Mouse (Mus musculus) midbrain, embryonic 11.5 days (tissue): Measurements from ENCODE around the gene Nabp2. TPM values are rescaled to one million over a fixed set of nuclear protein-coding genes. Genes with fewer than 3 reads are reported as not detected.

Experiments
- ATAC-seq: fragments of 200-750 bp; cut with Nextera tagmentation; 2 replicates; pipeline ENCODE4 v1.8.0; 2017; ENCODE audit warnings: moderate TSS enrichment, moderate library complexity; ENCODE audit not compliant: low FRiP score
- DNase-seq: peaks from one replicate; pipeline ENCODE4 v3.0.0; 2015; ENCODE audit warnings: low spot score; ENCODE audit errors: missing footprints
- H3K27ac ChIP-seq: fragments of 300-500 bp; sonication (generic); 2 replicates; pipeline ENCODE4 v1.5.1; 2014; ENCODE audit warnings: low read depth, low read length
- H3K27me3 ChIP-seq: fragments of 300-500 bp; sonication (generic); 2 replicates; pipeline ENCODE4 v1.6.1; 2014; ENCODE audit warnings: mild to moderate bottlenecking, low read length, moderate library complexity, mixed read lengths; ENCODE audit not compliant: control insufficient read depth, insufficient read depth
- H3K36me3 ChIP-seq: fragments of 300-500 bp; sonication (generic); 2 replicates; pipeline ENCODE4 v1.6.1; 2014; ENCODE audit warnings: mild to moderate bottlenecking, low read length, moderate library complexity, mixed read lengths; ENCODE audit not compliant: control insufficient read depth, insufficient read depth
- H3K4me1 ChIP-seq: fragments of 300-500 bp; sonication (generic); 2 replicates; pipeline ENCODE4 v1.6.1; 2014; ENCODE audit warnings: low read length; ENCODE audit not compliant: control insufficient read depth, insufficient read depth
- H3K4me2 ChIP-seq: fragments of 300-500 bp; sonication (generic); 2 replicates; pipeline ENCODE4 v1.6.1; 2014; ENCODE audit warnings: mild to moderate bottlenecking, moderate library complexity
- H3K4me3 ChIP-seq: fragments of 300-500 bp; sonication (generic); 2 replicates; pipeline ENCODE4 v1.5.1; 2014; ENCODE audit warnings: low read depth, low read length
- H3K9ac ChIP-seq: fragments of 300-500 bp; sonication (generic); 2 replicates; pipeline ENCODE4 v1.6.1; 2014; ENCODE audit warnings: low read length
- H3K9me3 ChIP-seq: fragments of 300-500 bp; sonication (generic); 2 replicates; pipeline ENCODE4 v1.6.1; 2016; ENCODE audit warnings: low read length; ENCODE audit not compliant: control insufficient read depth
- WGBS: fragments of 180-500 bp; shearing (Covaris S2); extraction: QIAGEN DNeasy Blood & Tissue Kit; methylation state at CpG from one replicate; pipeline ENCODE4 v1.1.7; 2014; 5-methylcytosine and 5-hydroxymethylcytosine counted together
- polyA plus RNA-seq: library from polyadenylated mRNA; unstranded; fragments of >200 nt; fragmentation: Nextera tagmentation; extraction: Ambion mirVana; gene quantifications from 2 replicates; pipeline ENCODE4 v1.2.1, GENCODE M21; 2014

Nabp2 gene
- polyA plus RNA-seq, 1 experiment from 2014 or later: 154 TPM

DNA sequence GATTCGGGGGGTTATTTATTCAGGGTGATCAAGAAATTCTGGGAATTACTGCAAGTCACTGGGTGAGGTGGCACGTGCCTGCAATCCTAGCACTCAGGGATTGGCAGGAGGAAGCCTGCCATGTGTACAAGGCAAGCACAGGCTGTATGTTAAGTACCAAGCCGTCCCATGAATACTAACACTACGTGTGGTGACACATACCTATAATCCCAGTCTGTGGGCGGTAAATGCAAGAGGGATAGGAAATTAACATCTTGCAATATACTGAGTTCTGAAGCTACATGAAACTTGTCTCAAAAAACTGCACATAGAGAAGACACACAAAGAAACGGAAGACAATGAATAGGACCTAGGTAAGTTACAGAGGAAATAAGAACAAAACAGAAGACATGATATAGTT, 39.7 kb upstream of the Nabp2 start:
- Histone ChIP-seq H3K9ac (no peak overlapping the region), H3K4me3 (no peak overlapping the region), H3K27me3 (no peaks in the 10 kb centered on the region), H3K4me1 (no peaks in the 10 kb centered on the region), H3K27ac (no peak overlapping the region), H3K36me3 (no peaks in the 10 kb centered on the region), H3K4me2 (no peak overlapping the region), H3K9me3 (no peaks in the 10 kb centered on the region)
- ATAC-seq (no peak), DNase-seq (no peak)
- WGBS: 88% methylated on average over 6 of the region's 6 CpGs

DNA sequence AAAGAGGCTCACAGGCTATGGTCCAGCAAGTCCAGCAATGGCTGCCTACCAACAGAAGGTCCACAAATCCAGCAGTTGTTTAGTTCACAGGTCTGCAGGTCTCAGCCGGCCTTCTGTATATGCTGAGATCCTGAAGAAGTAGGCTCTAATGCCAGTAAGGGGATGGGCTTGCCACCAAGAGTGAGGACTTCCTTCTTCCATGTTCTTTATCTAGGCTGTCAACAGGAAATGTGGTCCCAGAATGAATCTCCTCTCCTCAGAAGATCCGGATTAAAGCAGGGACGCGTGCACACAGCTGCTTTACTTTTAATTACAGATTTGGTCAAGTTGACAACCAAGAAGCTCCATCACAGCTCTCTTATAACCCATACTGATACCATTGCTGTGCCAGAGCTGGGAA, 34.1 kb upstream of the Nabp2 start:
- DNase-seq (no peak), ATAC-seq (no peak)
- Histone ChIP-seq H3K9ac (no peak overlapping the region), H3K27me3 (no peaks in the 10 kb centered on the region), H3K4me2 (no peak overlapping the region), H3K9me3 (no peaks in the 10 kb centered on the region), H3K4me1 (no peaks in the 10 kb centered on the region), H3K27ac (no peak overlapping the region), H3K36me3 (peaks cover 3% of the 10 kb centered on the region), H3K4me3 (no peak overlapping the region)
- WGBS: 90% methylated on average over 4 of the region's 4 CpGs

DNA sequence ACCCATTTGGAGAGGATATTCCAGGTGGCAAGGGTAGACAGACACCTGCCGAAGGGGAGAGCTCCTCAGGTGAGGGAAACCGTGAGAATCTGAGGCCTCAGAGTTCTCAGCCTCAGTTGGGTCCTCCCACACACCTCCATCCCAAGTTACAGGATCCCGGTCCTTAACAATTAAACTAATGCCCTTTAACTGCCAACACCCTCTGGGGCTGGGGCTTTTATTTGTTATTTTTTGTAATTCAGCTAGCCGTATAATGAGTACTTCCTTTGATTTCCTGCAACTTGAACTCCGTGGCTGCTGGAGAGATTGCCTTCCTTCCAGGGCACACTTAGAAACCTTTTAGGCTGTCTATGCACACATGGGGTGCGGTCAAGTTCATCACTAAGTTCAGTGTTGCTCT, 33.1 kb upstream of the Nabp2 start:
- Histone ChIP-seq H3K9ac (no peak overlapping the region), H3K36me3 (peaks cover 3% of the 10 kb centered on the region), H3K9me3 (no peaks in the 10 kb centered on the region), H3K4me3 (no peak overlapping the region), H3K27ac (no peak overlapping the region), H3K4me2 (no peak overlapping the region), H3K27me3 (no peaks in the 10 kb centered on the region), H3K4me1 (no peaks in the 10 kb centered on the region)
- 80% methylated on average over 6 of the region's 6 CpGs for WGBS
- no peak for DNase-seq
- no peak for ATAC-seq

DNA sequence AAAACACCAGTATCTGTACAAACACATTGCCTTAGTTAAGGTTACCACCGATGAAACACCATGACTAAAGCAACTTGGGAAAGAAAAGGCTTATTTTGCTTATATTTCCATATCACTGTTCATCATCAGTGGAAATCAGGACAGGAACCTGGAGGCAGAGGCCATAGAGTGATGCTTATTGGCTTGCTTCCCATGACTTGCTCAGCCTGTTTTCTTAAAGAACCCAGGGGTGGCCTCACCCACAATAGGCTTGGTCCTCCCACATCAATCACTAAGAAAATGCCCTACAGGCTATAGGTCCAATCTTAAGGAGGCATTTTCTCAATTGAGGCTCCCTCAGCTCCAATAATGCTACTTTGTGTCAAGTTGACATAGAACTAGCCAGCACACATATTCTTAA, 31.4 kb upstream of the Nabp2 start:
- no peaks in the 10 kb centered on the region for H3K4me1 ChIP-seq
- H3K36me3 ChIP-seq: peaks cover 5% of the 10 kb centered on the region
- H3K9me3 ChIP-seq: no peaks in the 10 kb centered on the region
- H3K27me3 ChIP-seq: no peaks in the 10 kb centered on the region
- WGBS: 87% methylated on average over 1 of the region's 1 CpGs
- DNase-seq (no peak), ATAC-seq (no peak)
- H3K4me2 ChIP-seq: no peak overlapping the region
- no peak overlapping the region for H3K27ac ChIP-seq
- H3K9ac ChIP-seq: no peak overlapping the region
- H3K4me3 ChIP-seq: no peak overlapping the region

GRCm38 (mm10) chr10:128441324-128442119, 30.2 kb upstream of the Nabp2 start:
- H3K36me3 ChIP-seq: peaks cover 11% of the 10 kb centered on the region

GRCm38 (mm10) chr10:128440407-128440806, 29.1 kb upstream of the Nabp2 start:
- Histone ChIP-seq H3K9me3 (no peaks in the 10 kb centered on the region), H3K27ac (no peak overlapping the region), H3K4me2 (no peak overlapping the region), H3K4me3 (no peak overlapping the region), H3K9ac (no peak overlapping the region), H3K27me3 (no peaks in the 10 kb centered on the region), H3K36me3 (peaks cover 16% of the 10 kb centered on the region), H3K4me1 (no peaks in the 10 kb centered on the region)
- WGBS: 68% methylated on average over 10 of the region's 10 CpGs
- DNase-seq (no peak), ATAC-seq (no peak)

More at GRCm38 (mm10) chr10:128441324-128442119, 30.2 kb upstream of the Nabp2 start:
- H3K27me3 ChIP-seq: no peaks in the 10 kb centered on the region
- H3K4me2 ChIP-seq: no peak overlapping the region
- 89% methylated on average over 10 of the region's 10 CpGs for WGBS
- ATAC-seq (no peak), DNase-seq (no peak)
- H3K27ac ChIP-seq: no peak overlapping the region
- no peaks in the 10 kb centered on the region for H3K9me3 ChIP-seq
- no peak overlapping the region for H3K9ac ChIP-seq
- no peaks in the 10 kb centered on the region for H3K4me1 ChIP-seq
- H3K4me3 ChIP-seq: no peak overlapping the region

- Histone ChIP-seq H3K36me3 (peaks cover 16% of the 10 kb centered on the region), H3K27ac (no peak overlapping the region), H3K4me2 (no peak overlapping the region), H3K27me3 (no peaks in the 10 kb centered on the region), H3K9ac (no peak overlapping the region), H3K4me3 (no peak overlapping the region), H3K9me3 (no peaks in the 10 kb centered on the region), H3K4me1 (no peaks in the 10 kb centered on the region)
- DNase-seq (no peak), ATAC-seq (no peak)
- WGBS: 85% methylated on average over 10 of the region's 10 CpGs
Observed at GRCm38 (mm10) chr10:128438675-128439279, 27.5 kb upstream of the Nabp2 start.

DNA sequence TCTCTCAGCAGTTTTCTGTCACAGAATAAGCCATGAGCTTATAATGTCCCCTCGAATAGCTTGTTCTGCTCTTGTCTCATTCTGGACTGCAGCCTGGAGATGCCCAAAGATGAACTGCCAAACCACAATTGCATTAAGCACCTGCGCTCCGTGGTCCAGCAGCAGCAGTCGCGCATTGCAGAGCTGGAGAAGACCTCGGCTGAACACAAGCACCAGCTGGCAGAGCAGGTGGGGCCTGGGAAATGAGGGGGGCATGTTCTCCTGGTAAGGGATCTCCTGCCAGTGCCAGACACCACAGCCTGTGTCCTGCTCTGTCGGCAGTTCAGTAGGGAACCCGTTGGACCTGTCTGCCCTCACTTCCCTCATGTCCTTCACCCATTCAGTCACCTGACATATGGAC, 25.1 kb upstream of the Nabp2 start:
- Histone ChIP-seq H3K4me2 (no peak overlapping the region), H3K27me3 (no peaks in the 10 kb centered on the region), H3K4me3 (no peak overlapping the region), H3K9me3 (no peaks in the 10 kb centered on the region), H3K9ac (no peak overlapping the region), H3K36me3 (peaks cover 16% of the 10 kb centered on the region), H3K27ac (no peak overlapping the region), H3K4me1 (no peaks in the 10 kb centered on the region)
- DNase-seq (no peak), ATAC-seq (no peak)
- 94% methylated on average over 8 of the region's 8 CpGs for WGBS

GRCm38 (mm10) chr10:128435873-128436272, 24.6 kb upstream of the Nabp2 start:
- 94% methylated on average over 5 of the region's 5 CpGs for WGBS
- no peak for ATAC-seq
- H3K4me1 ChIP-seq: no peaks in the 10 kb centered on the region
- no peak for DNase-seq
- peaks cover 16% of the 10 kb centered on the region for H3K36me3 ChIP-seq
- no peaks in the 10 kb centered on the region for H3K27me3 ChIP-seq
- H3K27ac ChIP-seq: no peak overlapping the region
- H3K4me2 ChIP-seq: no peak overlapping the region
- H3K9me3 ChIP-seq: no peaks in the 10 kb centered on the region
- H3K4me3 ChIP-seq: no peak overlapping the region
- H3K9ac ChIP-seq: no peak overlapping the region
